Mouse (Mus musculus) testis, adult 2 months (tissue): ENCODE data around the gene Nrxn1.

Experiments
- CTCF ChIP-seq: fragments of 200-500 bp; IDR thresholded peaks from 2 replicates; pipeline ENCODE4 v1.5.1; 2012; ENCODE audit warnings: low read depth, mild to moderate bottlenecking, inconsistent platforms, low read length, moderate library complexity; ENCODE audit not compliant: control insufficient read depth, insufficient read depth, insufficient replicate concordance
- POLR2A ChIP-seq: fragments of 200-500 bp; IDR thresholded peaks from 2 replicates; pipeline ENCODE4 v1.6.1; 2012; ENCODE audit warnings: low read depth, mild to moderate bottlenecking, inconsistent platforms, low read length, moderate library complexity; ENCODE audit not compliant: control insufficient read depth

- TF ChIP-seq CTCF, result no peak
- no peak for TF ChIP-seq POLR2A
These were observed 59.4 kb downstream of the Nrxn1 start for GRCm38 (mm10) chr17:91033466-91033865.
